Mouse (Mus musculus) G1E-ER4 (cell line): ENCODE measurements around the gene Naa60. TPM values are rescaled to one million over a fixed set of nuclear protein-coding genes. Genes with fewer than 3 reads are reported as not detected.

Experiments used
- GATA1 ChIP-seq: IDR thresholded peaks from one replicate; pipeline ENCODE4 v1.8.0; 2012; ENCODE audit warnings: low read length, inconsistent platforms
- polyA plus RNA-seq: library from polyadenylated mRNA; stranded (reverse); fragments of >175 nt; gene quantifications from 2 replicates; pipeline ENCODE4 v1.2.3, GENCODE M21; 2012

Naa60 gene
- polyA plus RNA-seq, 1 experiment = 31.0 TPM

DNA sequence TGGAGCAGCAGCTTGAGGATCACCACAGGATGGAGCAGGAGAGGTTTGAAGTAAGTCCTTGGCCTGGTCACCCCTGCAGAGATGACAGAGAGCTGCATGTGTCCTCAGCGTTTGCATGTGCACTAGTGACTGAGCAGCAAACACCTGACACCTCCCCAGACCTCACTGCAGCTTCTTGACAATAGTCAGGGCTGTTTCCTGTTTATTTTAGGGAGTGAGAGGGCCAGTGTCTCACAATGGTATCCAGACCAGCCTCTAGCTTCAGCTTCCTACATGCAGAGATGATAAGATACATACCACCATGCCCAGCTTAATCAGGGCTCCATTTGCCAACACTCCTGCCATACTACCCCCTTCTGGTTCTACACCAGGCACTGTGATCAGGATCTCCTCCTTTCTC lies 56.4 kb downstream of the Naa60 start:
- TF ChIP-seq GATA1 = no peak

DNA sequence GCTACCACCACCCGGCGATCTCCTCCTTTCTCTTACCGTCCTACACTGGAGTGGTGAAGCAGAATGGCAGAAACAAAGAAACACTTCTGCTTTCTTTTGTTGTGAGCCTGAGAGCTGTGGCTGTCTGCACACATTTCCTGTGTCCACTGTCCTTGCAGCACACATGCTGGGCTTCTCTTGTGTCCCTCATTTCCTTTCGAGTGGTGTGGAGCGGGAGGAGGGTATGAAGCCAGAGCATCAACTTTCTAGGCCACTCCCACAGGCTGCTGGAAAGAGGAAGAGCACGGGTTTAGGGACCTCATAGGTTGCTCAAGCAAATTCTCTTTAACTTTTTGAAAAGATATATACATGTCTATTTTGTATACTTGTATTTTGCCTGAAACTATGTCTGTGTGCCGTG lies 57.0 kb downstream of the Naa60 start:
- no peak for TF ChIP-seq GATA1

DNA sequence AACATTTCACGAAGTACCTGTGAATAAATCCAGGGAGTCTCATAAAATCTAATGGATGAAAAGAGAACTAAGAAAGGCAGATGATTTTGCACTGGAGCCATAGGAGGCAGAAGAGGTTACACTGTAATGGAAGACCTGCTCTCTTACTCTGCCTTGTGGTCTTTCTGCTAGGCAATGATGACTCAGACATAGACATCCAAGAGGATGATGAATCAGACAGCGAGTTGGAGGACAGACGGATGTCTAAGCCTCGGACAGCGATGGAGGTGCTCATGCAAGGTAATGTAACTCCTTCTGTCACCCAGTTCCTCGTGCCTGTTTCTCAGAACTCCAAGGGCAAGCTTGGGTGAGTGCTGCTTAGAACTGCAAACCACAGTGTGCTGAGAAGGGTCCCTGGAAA lies 61.4 kb downstream of the Naa60 start:
- TF ChIP-seq GATA1 = no peak

DNA sequence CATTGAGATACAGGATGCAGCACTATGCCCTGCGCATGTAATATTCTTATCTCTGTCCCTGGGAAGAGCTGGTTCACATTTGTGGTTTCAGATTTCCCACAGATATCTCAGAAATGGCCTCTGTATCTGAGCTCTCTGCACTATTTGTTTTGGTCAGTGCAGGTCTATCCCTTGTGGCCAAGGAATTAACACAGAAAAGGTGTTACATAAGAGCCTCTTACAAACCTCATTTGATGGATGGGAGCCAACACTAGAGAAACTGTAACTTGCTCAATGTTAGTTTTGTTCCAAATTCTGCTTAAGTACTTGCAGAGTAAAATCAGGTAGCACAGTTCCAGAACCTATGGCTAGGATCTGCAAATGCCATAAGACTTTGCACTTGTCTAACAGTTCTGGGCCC lies 61.9 kb downstream of the Naa60 start:
- TF ChIP-seq GATA1 = no peak

DNA sequence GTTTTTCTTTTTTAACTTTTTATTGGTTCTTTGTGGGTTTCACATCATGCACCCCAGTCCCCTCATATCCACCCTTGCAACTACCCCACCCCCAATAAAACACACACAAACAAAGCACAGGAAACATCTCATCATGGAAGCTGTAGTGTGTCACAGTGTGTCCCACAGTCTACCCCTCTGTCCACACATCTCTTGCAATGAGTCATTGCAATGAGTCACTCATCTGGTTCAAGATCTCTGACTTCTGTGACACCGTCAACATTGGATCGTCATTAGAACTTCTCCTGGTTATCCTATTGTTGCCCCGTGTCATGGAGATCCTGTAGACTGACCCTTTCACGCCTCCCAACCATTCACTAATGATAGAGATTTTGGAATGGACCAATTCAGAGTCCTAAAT lies 62.5 kb downstream of the Naa60 start:
- TF ChIP-seq GATA1 = no peak

DNA sequence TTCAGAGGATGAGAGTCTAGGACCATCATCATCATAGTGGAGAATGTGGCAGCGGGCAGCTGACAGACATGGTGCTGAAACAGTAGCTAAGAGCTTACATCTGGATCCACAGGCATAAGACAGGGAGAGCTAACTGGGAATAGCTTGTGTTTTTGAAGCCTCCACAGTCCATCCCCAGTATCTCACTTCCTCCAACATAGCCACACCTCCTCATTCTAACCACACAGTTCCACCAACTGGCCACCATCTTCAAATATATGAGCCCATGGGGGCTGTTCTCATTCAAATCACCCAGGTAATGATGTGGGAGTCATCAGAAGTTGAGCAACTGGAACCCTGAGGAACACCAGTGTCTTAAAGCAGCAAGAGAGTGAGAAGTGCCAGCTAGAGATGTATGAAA lies 79.0 kb downstream of the Naa60 start:
- no peak for TF ChIP-seq GATA1

Other genes with a start within 250 kb of the Naa60 start
- not detected in 2 replicates for gene Mefv, start 154.3 kb upstream of the Naa60 start, polyA plus RNA-seq
- 13.5 and 17.1 TPM in 2 replicates for gene Zfp263, start 128.3 kb upstream of the Naa60 start, polyA plus RNA-seq
- not detected in 2 replicates for gene Olfr15, start 41.5 kb upstream of the Naa60 start, polyA plus RNA-seq
- 0.13 and 0.15 TPM in 2 replicates for gene Zfp174, start 25.1 kb upstream of the Naa60 start, polyA plus RNA-seq
- 2.6 and 3.9 TPM in 2 replicates for gene Zfp597, start 12.2 kb downstream of the Naa60 start, polyA plus RNA-seq
- not detected in 2 replicates for gene Gm20695, start 12.3 kb downstream of the Naa60 start, polyA plus RNA-seq
- gene 1700037C18Rik, start 36.3 kb downstream of the Naa60 start, polyA plus RNA-seq = 9.7 and 12.7 TPM in 2 replicates
- 34.6 and 36.0 TPM in 2 replicates for gene Cluap1, start 36.4 kb downstream of the Naa60 start, polyA plus RNA-seq
- gene Nlrc3, start 104.3 kb downstream of the Naa60 start, polyA plus RNA-seq = 0.01 TPM in 1 of 2 replicates, not detected in the other
- gene Slx4, start 131.4 kb downstream of the Naa60 start, polyA plus RNA-seq = 15.2 and 26.2 TPM in 2 replicates
- not detected in 2 replicates for gene Dnase1, start 164.6 kb downstream of the Naa60 start, polyA plus RNA-seq
- gene Trap1, start 205.5 kb downstream of the Naa60 start, polyA plus RNA-seq = 266 and 381 TPM in 2 replicates